Mouse (Mus musculus): ENCODE results near the gene Brca2.

DNA sequence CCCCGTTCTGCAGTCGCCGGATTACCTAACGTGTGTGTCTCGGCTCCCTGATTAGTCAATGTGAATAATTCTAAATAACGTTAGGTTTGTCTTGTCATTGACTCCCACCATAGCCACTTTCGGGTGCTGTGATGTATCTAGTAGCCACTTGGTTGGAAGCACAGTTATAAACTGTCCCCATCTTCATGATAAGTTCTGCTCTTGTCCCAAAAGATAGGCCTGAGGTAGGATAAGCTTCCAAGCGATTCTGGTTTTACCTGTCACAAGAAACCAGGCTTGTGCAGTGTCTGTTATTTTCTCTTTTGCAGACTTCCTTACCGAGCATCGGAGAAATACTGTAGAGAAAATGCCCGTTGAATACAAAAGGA, 421 bp downstream of the Brca2 start:
- TF ChIP-seq CTCF (IDR thresholded peaks at IDR 0.05; ENCODE audit: low read depth) (no peak), EP300 (optimal IDR thresholded peaks at IDR 0.05) (no peak)

Data from stomach, postnatal 0 days (tissue).